ENCODE assay signal across 18 mouse cellular contexts in genomic region chr6:72458921-72459320, GRCm38 (mm10). TPM values are rescaled to one million over a fixed set of nuclear protein-coding genes. Genes with fewer than 3 reads are reported as not detected.
DNase-seq lines count a peak whose midpoint lies in the region; ATAC-seq and TF ChIP-seq lines count a peak whose summit lies in the region.
"Had no signal": no experiment of that assay in that cellular context is flagged by ENCODE, and none has a peak within 500 bp of the region (broad histone marks: within the 10 kb centered on the region; RNA-seq: fewer than 3 reads in every experiment).

No protein-coding gene starts in this region.

- no peaks in the 10 kb centered on the region for H3K36me3 ChIP-seq in limb, embryonic 13.5 days
- H3K36me3 ChIP-seq in limb, embryonic 10.5 days, result no peaks in the 10 kb centered on the region
- no peaks in the 10 kb centered on the region for H3K36me3 ChIP-seq in small intestine, adult 2 months (ENCODE audit: control insufficient read depth, insufficient read depth, low read length)
- H3K36me3 ChIP-seq in neural tube, embryonic 15.5 days, result no peaks in the 10 kb centered on the region
- H3K36me3 ChIP-seq: midbrain, embryonic 12.5 days had no signal

- DNase-seq in limb, embryonic 10.5 days (ENCODE audit: low spot score), result no peak
- peak; percentile 35 for DNase-seq in MN1 (ENCODE audit: low spot score)
- DNase-seq in left cerebral cortex, postnatal 36 days (ENCODE audit: low spot score in 2 of 2), result no peak
- DNase-seq: cerebellum, adult 11-12 months; cerebellum, postnatal 36 days; heart, postnatal 14 days; layer of hippocampus, postnatal 36 days; right cerebral cortex, adult 18-20 months; thymus, adult 18-20 months had no signal

- no peak overlapping the region for H3K4me2 ChIP-seq in limb, embryonic 13.5 days (replicated peaks)
- no peak overlapping the region for H3K4me2 ChIP-seq in neural tube, embryonic 15.5 days
- H3K4me2 ChIP-seq: midbrain, embryonic 12.5 days had no signal

- no peaks in the 10 kb centered on the region for H3K27me3 ChIP-seq in limb, embryonic 13.5 days
- H3K27me3 ChIP-seq in limb, embryonic 10.5 days (ENCODE audit: low read depth, poor library complexity, severe bottlenecking), result no peaks in the 10 kb centered on the region
- no peaks in the 10 kb centered on the region for H3K27me3 ChIP-seq in small intestine, adult 2 months (ENCODE audit: control insufficient read depth, insufficient read depth, low read length)
- H3K27me3 ChIP-seq in neural tube, embryonic 15.5 days (replicated peaks), result no peaks in the 10 kb centered on the region
- H3K27me3 ChIP-seq: midbrain, embryonic 12.5 days had no signal

- H3K9me3 ChIP-seq in limb, embryonic 13.5 days, result no peaks in the 10 kb centered on the region
- H3K9me3 ChIP-seq in limb, embryonic 10.5 days (replicated peaks), result no peaks in the 10 kb centered on the region
- H3K9me3 ChIP-seq in neural tube, embryonic 15.5 days (replicated peaks), result no peaks in the 10 kb centered on the region
- H3K9me3 ChIP-seq: midbrain, embryonic 12.5 days had no signal

- intact Hi-C loops in left cerebral cortex, postnatal 36 days (cut with DNase I), result loop anchor here (5.0 kb wide), 1 partner anchor 53 kb away; no protein-coding TSS in a partner anchor

- no peak overlapping the region for H3K9ac ChIP-seq in limb, embryonic 13.5 days
- no peak overlapping the region for H3K9ac ChIP-seq in neural tube, embryonic 15.5 days (replicated peaks)
- H3K9ac ChIP-seq: midbrain, embryonic 12.5 days had no signal

- H3K27ac ChIP-seq in limb, embryonic 13.5 days, result peak overlapping the region; percentile 64; the same call in 1 of the 2 replicates
- no peak overlapping the region for H3K27ac ChIP-seq in limb, embryonic 10.5 days
- 0 out of 2 replicates have a peak overlapping the region, but pooled peaks have one; percentile 8 for H3K27ac ChIP-seq in brown adipose tissue, adult 24 weeks (replicated peaks; ENCODE audit: low read depth, low read length)
- peak overlapping the region; percentile 50 for H3K27ac ChIP-seq in small intestine, adult 2 months (ENCODE audit: insufficient read depth, low read depth, low read length)
- no peak overlapping the region for H3K27ac ChIP-seq in neural tube, embryonic 15.5 days (replicated peaks)
- H3K27ac ChIP-seq: midbrain, embryonic 12.5 days had no signal

- 55% methylated on average over 5 of the region's 5 CpGs for WGBS in limb, embryonic 13.5 days
- 83% methylated on average over 5 of the region's 5 CpGs for WGBS in limb, embryonic 10.5 days
- 13% methylated on average over 5 of the region's 5 CpGs for WGBS in small intestine, adult 2 months
- WGBS in neural tube, embryonic 15.5 days, result 49% methylated on average over 5 of the region's 5 CpGs

- ATAC-seq in limb, embryonic 13.5 days (ENCODE audit: low FRiP score, low read depth), result no peak
- ATAC-seq in neural tube, embryonic 15.5 days (ENCODE audit: low FRiP score), result no peak
- ATAC-seq: activated CD4-positive, CD25-positive, alpha-beta regulatory T cell, adult 4 months; CD4-positive, CD25-positive, alpha-beta regulatory T cell, adult 4 months; hindbrain, embryonic 16.5 days had no signal

- H3K4me1 ChIP-seq in limb, embryonic 13.5 days, result peaks cover 24% of the 10 kb centered on the region
- H3K4me1 ChIP-seq in limb, embryonic 10.5 days, result peaks cover 7% of the 10 kb centered on the region; the same call in 1 of the 2 replicates
- peaks cover 18% of the 10 kb centered on the region for H3K4me1 ChIP-seq in brown adipose tissue, adult 24 weeks (ENCODE audit: control insufficient read depth, insufficient read depth, insufficient read length, low read length)
- H3K4me1 ChIP-seq in small intestine, adult 2 months (ENCODE audit: control insufficient read depth, insufficient read depth, insufficient read length, low read length), result peaks cover 18% of the 10 kb centered on the region; the same call in 1 of the 2 replicates
- H3K4me1 ChIP-seq in neural tube, embryonic 15.5 days, result 0 out of 2 replicates have a peak, but pooled peaks cover 2% of the 10 kb centered on the region

- no peak for TF ChIP-seq POLR2A in small intestine, adult 2 months (IDR thresholded peaks at IDR 0.05; ENCODE audit: low read depth, low read length)

- H3K4me3 ChIP-seq in limb, embryonic 13.5 days, result no peak overlapping the region
- no peak overlapping the region for H3K4me3 ChIP-seq in limb, embryonic 10.5 days
- no peak overlapping the region for H3K4me3 ChIP-seq in brown adipose tissue, adult 24 weeks (ENCODE audit: insufficient read depth, low read depth, low read length)
- no peak overlapping the region for H3K4me3 ChIP-seq in small intestine, adult 2 months (ENCODE audit: low read depth, low read length)
- no peak overlapping the region for H3K4me3 ChIP-seq in neural tube, embryonic 15.5 days (replicated peaks)
- H3K4me3 ChIP-seq: midbrain, embryonic 12.5 days; myocyte had no signal

- no peak for TF ChIP-seq CTCF in small intestine, adult 2 months (IDR thresholded peaks at IDR 0.05; ENCODE audit: extremely low read depth, insufficient read length, insufficient replicate concordance, low read depth, low read length)

RNA-seq across cellular contexts. Expression of gene Mat2a, which starts 19.6 kb away (rescaled TPM):
- polyA plus RNA-seq in limb, embryonic 13.5 days (2015; fragmentation: Nextera tagmentation; extraction: Ambion mirVana), result 426 and 435 TPM in 2 replicates
- 481 and 493 TPM in 2 replicates for polyA plus RNA-seq in limb, embryonic 10.5 days (2016; fragmentation: Nextera tagmentation; extraction: Ambion mirVana)
- polyA plus RNA-seq in brown adipose tissue, adult 24 weeks (2012; ENCODE audit: insufficient read depth, insufficient read length, missing spikeins), result 103 and 104 TPM in 2 replicates
- 19.5 and 20.1 TPM in 2 replicates for polyA plus RNA-seq in small intestine, adult 2 months (2012; rRNA removed)
- 341 and 365 TPM in 2 replicates for polyA plus RNA-seq in neural tube, embryonic 15.5 days (2015; fragmentation: Nextera tagmentation; extraction: Ambion mirVana)
- total RNA-seq in left cerebral cortex, postnatal 36 days (2021), result 100 to 1,000 TPM; 164 to 176 TPM

RNA-seq across cellular contexts. Expression of gene Ggcx, which starts 44.8 kb away (rescaled TPM):
- 43.5 and 47.8 TPM in 2 replicates for polyA plus RNA-seq in limb, embryonic 13.5 days (2015; fragmentation: Nextera tagmentation; extraction: Ambion mirVana)
- polyA plus RNA-seq in limb, embryonic 10.5 days (2016; fragmentation: Nextera tagmentation; extraction: Ambion mirVana), result 20.2 and 25.9 TPM in 2 replicates
- 17.3 and 19.4 TPM in 2 replicates for polyA plus RNA-seq in brown adipose tissue, adult 24 weeks (2012; ENCODE audit: insufficient read depth, insufficient read length, missing spikeins)
- 5.6 and 6.1 TPM in 2 replicates for polyA plus RNA-seq in small intestine, adult 2 months (2012; rRNA removed)
- 19.0 and 23.2 TPM in 2 replicates for polyA plus RNA-seq in neural tube, embryonic 15.5 days (2015; fragmentation: Nextera tagmentation; extraction: Ambion mirVana)
- total RNA-seq in left cerebral cortex, postnatal 36 days (2021), result 10 to 100 TPM; 21.7 to 27.0 TPM

Comparison
In these comparisons a context has a peak if more than half of its experiments do, and no peak if none do; other contexts are left out.
1. H3K27ac ChIP-seq: peak in limb, embryonic 13.5 days (single experiment), brown adipose tissue, adult 24 weeks (single experiment) and small intestine, adult 2 months (single experiment); none in limb, embryonic 10.5 days (single experiment) and neural tube, embryonic 15.5 days (single experiment).